Mouse (Mus musculus) olfactory bulb, adult 2 months (tissue): Measurements from ENCODE around the gene Hdac9. TPM values are rescaled to one million over a fixed set of nuclear protein-coding genes. Genes with fewer than 3 reads are reported as not detected.

Experiments used
- H3K27ac ChIP-seq: fragments of 200-500 bp; 2 replicates; pipeline ENCODE4 v1.5.1; 2012; ENCODE audit warnings: low read depth, low read length; ENCODE audit not compliant: insufficient read depth
- H3K4me1 ChIP-seq: fragments of 200-500 bp; 2 replicates; pipeline ENCODE4 v1.6.1; 2012; ENCODE audit warnings: low read length; ENCODE audit not compliant: control insufficient read depth, insufficient read depth
- H3K4me3 ChIP-seq: fragments of 200-500 bp; 2 replicates; pipeline ENCODE4 v1.5.1; 2012; ENCODE audit warnings: mild to moderate bottlenecking, low read depth, low read length, moderate library complexity; ENCODE audit not compliant: insufficient read depth
- CTCF ChIP-seq: fragments of 200-500 bp; IDR thresholded peaks from 2 replicates; pipeline ENCODE4 v1.5.1; 2012; ENCODE audit warnings: low read depth, mild to moderate bottlenecking, low read length, moderate library complexity; ENCODE audit not compliant: insufficient read depth
- POLR2A ChIP-seq: fragments of 200-500 bp; IDR thresholded peaks from 2 replicates; pipeline ENCODE4 v1.6.1; 2012; ENCODE audit warnings: mild to moderate bottlenecking, low read depth, low read length, moderate library complexity; ENCODE audit not compliant: insufficient read depth
- WGBS: fragments of 180-500 bp; shearing (Covaris S2); methylation state at CpG from one replicate; pipeline ENCODE4 v1.1.7; 2018; 5-methylcytosine and 5-hydroxymethylcytosine counted together
- polyA plus RNA-seq: library from polyadenylated mRNA; stranded (reverse); fragments of >200 nt; gene quantifications from 2 replicates; pipeline ENCODE4 v1.2.4, GENCODE M21; 2012; ENCODE audit warnings: low replicate concordance; ENCODE audit not compliant: missing spikeins, insufficient read depth, insufficient read length

Gene Hdac9
- polyA plus RNA-seq, 1 experiment: not detected

DNA sequence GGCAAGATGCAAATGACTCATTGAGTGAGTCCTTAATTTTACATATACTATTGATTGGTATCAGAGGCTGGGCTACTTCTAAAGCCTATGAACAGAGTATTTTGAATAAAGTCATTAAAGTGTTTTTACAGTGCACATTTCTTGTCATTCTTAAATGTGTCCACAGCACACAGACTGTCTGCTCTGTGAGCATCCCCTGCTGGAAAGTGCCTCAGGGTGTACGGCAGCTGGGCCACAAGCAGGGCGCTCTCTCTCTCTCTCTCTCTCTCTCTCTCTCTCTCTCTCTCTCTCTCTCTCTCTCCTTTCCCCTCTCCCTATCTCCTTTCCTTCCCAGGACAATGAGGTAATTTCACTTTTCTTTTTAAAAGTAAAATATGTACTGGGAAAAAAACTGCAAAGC, 569.4 kb downstream of the Hdac9 start:
- WGBS: 83% methylated on average over 2 of the region's 2 CpGs
- Histone ChIP-seq H3K4me1 (no peaks in the 10 kb centered on the region), H3K27ac (no peak overlapping the region), H3K4me3 (no peak overlapping the region)
- TF ChIP-seq POLR2A (no peak), CTCF (no peak)

DNA sequence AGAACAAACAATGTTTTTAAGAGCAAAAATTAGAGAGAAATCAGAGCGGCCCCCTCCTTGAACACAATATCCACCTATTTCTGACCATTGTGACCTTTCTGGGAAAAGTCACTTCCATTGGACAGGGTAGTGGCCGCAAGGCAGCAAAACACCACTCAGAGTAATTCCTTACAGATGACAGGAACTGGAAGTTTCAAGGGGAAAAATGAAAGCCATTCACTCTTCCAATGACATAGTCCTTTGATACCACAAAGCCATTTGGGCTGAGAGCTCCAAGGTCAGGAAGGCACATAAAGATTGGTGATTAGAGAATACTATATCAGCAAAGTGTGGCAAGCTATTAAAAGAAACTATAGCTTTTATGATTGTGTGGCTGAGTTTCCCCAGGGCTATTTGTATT, 574.1 kb downstream of the Hdac9 start:
- no peak for TF ChIP-seq POLR2A
- TF ChIP-seq CTCF: no peak

DNA sequence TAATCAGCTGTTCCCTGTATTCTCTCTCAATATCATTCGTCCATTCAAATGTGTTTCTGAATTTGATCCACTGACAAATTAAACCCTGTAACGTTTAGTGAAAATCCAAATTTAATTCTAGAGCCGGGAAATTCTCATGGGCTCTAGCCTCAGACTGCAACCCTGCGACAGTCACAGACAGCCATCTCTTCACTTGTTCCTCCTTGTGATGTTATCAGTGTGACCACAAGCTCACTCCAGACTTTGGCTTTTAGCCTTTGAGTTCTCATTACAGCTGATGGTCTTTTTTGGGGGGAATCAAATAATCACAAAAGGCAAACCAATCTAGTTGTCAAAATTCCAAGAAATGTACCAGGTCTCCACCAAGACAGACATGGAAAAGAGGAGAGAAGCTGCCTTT, 578.0 kb downstream of the Hdac9 start:
- no peak for TF ChIP-seq CTCF
- no peak for TF ChIP-seq POLR2A
- 80% methylated on average over 4 of the region's 4 CpGs for WGBS
- no peak overlapping the region for H3K27ac ChIP-seq

More for the DNA sequence above, 574.1 kb downstream of the Hdac9 start:
- H3K4me1 ChIP-seq: no peaks in the 10 kb centered on the region
- 88% methylated on average over 2 of the region's 2 CpGs for WGBS
- no peak overlapping the region for H3K27ac ChIP-seq
- H3K4me3 ChIP-seq: no peak overlapping the region

DNA sequence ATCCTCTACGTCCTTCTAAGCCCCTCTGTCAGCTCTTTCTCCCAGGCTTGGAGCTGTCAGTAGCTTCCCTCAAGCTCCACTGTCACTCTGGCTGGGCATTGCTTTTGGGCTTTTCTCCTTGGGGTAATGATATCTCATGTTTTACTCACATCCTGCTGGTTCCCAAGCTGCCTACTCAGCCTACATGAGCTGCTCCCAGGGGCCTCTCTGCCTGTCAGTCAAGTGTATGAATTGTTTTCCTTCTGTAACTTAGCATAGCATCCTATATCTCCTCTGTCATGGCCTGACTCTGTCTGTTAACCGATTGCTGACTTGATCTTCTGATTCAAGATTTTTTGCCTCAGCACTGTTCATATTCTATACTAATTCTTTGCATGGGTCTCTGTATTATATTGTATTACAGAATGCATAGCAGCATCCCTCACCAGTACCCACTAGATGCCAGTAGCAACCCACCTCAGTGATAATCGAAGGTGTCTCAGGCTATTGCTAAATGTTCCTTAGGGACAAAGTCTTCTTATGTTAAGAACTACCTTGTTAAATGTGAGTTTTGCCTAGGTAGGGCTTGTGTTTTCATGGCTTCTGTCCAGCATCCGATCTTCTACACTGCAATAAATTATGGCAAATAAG, 582.3 kb downstream of the Hdac9 start:
- Histone ChIP-seq H3K4me3 (no peak overlapping the region), H3K4me1 (peaks cover 3% of the 10 kb centered on the region; the same call in 1 of the 2 replicates), H3K27ac (no peak overlapping the region)
- 77% methylated on average over 4 of the region's 4 CpGs for WGBS
- TF ChIP-seq POLR2A (no peak), CTCF (no peak)

More for the DNA sequence above, 578.0 kb downstream of the Hdac9 start:
- Histone ChIP-seq H3K4me1 (peaks cover 3% of the 10 kb centered on the region; the same call in 1 of the 2 replicates), H3K4me3 (no peak overlapping the region)

DNA sequence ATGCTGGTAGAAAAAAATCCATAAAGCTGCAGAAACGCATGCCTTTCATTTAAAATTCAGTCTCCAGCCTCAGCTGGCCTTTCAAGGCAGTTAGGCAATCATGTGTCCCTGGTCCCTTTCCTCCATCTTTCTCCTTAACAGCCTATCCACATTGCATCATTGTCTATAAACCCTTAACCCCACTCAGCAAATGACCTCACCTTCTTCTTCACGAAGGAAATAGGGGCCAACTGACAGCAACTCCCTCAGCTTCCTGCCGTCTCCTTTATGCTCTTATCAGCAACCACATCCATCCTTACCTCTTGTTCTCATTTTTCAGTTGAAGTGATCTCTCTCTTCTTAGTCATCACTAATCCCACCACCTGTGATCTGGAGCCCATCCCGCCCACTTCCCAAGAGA, 584.0 kb downstream of the Hdac9 start:
- 81% methylated on average over 4 of the region's 4 CpGs for WGBS
- no peak overlapping the region for H3K27ac ChIP-seq
- peaks cover 3% of the 10 kb centered on the region; the same call in 1 of the 2 replicates for H3K4me1 ChIP-seq
- no peak overlapping the region for H3K4me3 ChIP-seq
- no peak for TF ChIP-seq POLR2A
- TF ChIP-seq CTCF: no peak

DNA sequence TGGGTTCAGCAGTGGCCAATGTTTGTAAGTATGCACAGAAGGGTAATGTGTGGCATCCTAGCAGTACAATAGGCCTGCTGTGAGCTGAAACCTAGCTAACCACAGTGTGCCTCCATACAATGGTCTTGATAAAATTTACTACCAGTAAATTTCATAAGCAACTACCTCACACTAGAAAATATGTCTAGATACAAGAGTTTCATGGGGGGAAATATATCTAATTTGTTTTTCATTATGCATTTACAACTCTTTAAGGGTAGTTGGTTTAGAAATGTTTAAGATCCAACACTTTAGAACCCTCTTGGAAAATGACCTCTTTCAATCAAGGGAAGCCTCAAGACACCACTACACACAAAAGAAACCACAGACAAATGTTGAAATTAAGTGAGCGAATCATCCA, 589.8 kb downstream of the Hdac9 start:
- no peak overlapping the region for H3K27ac ChIP-seq
- 94% methylated on average over 1 of the region's 1 CpGs for WGBS
- H3K4me1 ChIP-seq: no peaks in the 10 kb centered on the region
- H3K4me3 ChIP-seq: no peak overlapping the region
- no peak for TF ChIP-seq POLR2A
- no peak for TF ChIP-seq CTCF

DNA sequence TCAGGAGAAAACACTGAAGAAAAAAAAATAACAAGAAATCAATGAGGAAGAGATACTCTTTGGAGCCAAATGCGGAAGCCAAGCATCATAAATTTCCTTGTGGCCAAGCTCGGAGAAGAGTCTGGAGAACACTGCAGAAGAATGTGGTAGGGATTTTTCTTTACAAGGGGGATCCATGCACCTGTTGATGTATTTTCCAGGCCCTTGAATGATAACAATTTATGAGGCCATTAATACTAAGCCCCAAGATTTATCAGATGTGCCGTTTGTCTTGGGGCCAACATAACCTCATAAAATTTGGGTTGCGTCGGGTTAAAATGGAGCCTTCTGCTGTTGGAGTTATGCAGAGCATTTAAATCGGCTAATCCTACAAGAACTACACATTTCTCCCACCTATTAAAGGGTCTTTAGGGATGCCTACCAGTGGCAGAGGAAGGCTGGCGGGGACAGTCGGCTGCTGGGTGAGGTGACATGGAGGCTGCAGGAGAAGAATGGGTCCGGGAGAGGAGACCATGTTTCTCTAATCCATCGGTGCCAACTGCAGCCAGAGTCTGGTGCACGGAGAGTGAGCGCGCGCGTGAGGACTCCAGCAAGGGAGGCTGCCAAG, 604.7 kb downstream of the Hdac9 start:
- WGBS: 89% methylated on average over 15 of the region's 15 CpGs
- Histone ChIP-seq H3K27ac (no peak overlapping the region), H3K4me3 (no peak overlapping the region), H3K4me1 (no peaks in the 10 kb centered on the region)
- TF ChIP-seq CTCF (no peak), POLR2A (no peak)

DNA sequence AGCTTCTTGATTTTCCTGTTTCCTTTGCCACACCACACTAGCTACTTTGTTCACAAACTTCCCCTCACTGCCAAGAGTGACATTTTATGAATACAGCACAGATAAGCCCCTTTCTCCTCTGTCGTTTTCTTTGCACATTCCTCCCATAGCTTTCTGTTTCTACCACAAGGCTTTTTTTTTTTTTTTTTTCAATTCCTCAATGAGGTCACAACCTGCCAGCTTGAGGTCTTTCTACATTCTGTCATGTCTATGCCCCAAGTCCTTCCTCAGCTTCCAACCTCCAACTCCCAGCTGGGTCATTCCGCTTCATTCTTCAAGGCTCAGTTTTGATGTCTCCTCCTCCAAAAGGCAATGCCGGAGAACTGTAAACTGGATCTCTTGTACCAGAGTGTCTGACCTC, 611.4 kb downstream of the Hdac9 start:
- TF ChIP-seq CTCF (no peak), POLR2A (no peak)
- WGBS: 64% methylated on average over 3 of the region's 3 CpGs

DNA sequence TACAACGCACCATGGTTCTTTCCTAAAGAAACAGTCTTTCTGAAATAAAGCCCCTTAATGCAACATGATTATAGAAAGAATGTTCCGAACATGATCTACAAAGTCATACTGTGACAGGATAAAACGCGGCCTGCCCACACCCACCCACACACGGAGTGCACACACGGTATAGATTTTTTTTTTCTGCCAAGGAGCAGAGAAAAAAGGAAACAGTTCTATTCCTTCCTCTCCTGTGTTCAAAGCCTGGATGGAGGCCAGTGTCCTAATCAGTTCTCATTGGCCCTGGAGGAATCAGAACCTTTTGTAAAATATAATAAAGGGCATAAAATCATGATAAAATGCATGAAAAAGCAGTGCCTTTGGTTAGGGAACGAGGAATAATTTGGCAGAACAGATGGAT, 624.5 kb downstream of the Hdac9 start:
- no peak overlapping the region for H3K4me3 ChIP-seq
- TF ChIP-seq POLR2A (no peak), CTCF (no peak)
- no peaks in the 10 kb centered on the region for H3K4me1 ChIP-seq
- H3K27ac ChIP-seq: no peak overlapping the region
- 69% methylated on average over 7 of the region's 7 CpGs for WGBS

More for the DNA sequence above, 611.4 kb downstream of the Hdac9 start:
- no peak overlapping the region for H3K27ac ChIP-seq
- H3K4me1 ChIP-seq: no peaks in the 10 kb centered on the region
- no peak overlapping the region for H3K4me3 ChIP-seq

DNA sequence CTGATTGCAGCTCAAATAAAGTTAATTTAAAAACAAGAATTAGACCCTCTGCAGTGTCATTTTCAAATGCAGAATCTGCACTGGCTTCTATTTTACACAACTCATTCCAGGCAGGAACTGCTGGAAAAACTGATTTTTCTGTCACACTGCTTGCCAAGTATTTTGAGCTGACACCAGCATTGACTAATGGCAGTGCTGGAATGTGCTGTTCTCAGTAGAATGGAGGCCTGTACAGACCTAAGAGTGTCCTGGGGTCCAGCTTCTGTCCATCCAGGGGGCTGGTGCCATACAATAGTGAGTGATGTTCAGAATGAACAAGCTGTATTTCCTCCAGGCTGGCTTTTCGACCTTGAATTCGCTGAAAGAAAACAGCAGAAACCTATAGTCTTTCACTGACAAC, 629.7 kb downstream of the Hdac9 start:
- Histone ChIP-seq H3K4me1 (no peaks in the 10 kb centered on the region), H3K27ac (no peak overlapping the region), H3K4me3 (no peak overlapping the region)
- no peak for TF ChIP-seq CTCF
- TF ChIP-seq POLR2A: no peak
- WGBS: 84% methylated on average over 2 of the region's 2 CpGs
